Mouse (Mus musculus): ENCODE measurements around the gene Hnrnpl. TPM values are rescaled to one million over a fixed set of nuclear protein-coding genes. Genes with fewer than 3 reads are reported as not detected.

The Hnrnpl gene
- polyA plus RNA-seq, 1 experiment from 2014 or later, result 297 TPM

DNA sequence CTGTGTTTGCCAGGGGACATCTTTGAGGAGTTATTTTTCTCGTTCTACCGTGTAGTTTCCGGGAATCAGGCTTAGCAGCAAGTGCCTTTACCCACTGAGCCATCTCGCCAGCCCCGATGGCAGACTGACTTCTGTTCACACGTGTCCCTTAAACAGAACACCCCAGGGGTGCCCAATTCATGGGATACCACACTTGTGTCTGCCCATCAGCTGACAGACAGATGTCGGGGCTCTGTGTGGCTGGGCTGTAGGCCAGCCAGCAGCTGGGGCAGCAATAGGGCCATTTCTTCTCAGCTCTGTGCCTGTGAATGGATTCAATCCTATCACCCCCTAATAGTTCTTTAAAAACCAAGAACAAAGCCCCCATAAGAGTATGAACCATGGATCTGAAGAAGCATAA, 33.2 kb upstream of the Hnrnpl start:
- H3K9me3 ChIP-seq (replicated peaks), result no peaks in the 10 kb centered on the region
- no peak overlapping the region for H3K4me2 ChIP-seq (replicated peaks)
- 87% methylated on average over 7 of the region's 7 CpGs for WGBS
- H3K4me1 ChIP-seq, result peaks cover 7% of the 10 kb centered on the region
- no peak overlapping the region for H3K9ac ChIP-seq
- H3K27ac ChIP-seq, result no peak overlapping the region
- H3K36me3 ChIP-seq, result peaks cover 25% of the 10 kb centered on the region
- no peak overlapping the region for H3K4me3 ChIP-seq
- H3K27me3 ChIP-seq, result no peaks in the 10 kb centered on the region
- no peak for ATAC-seq (ENCODE audit: low FRiP score)

- peaks cover 7% of the 10 kb centered on the region for H3K4me1 ChIP-seq
- no peak overlapping the region for H3K27ac ChIP-seq
- H3K9me3 ChIP-seq (replicated peaks), result no peaks in the 10 kb centered on the region
- peaks cover 38% of the 10 kb centered on the region for H3K36me3 ChIP-seq
- H3K4me3 ChIP-seq, result no peak overlapping the region
- no peaks in the 10 kb centered on the region for H3K27me3 ChIP-seq
- no peak overlapping the region for H3K9ac ChIP-seq
- no peak for ATAC-seq (ENCODE audit: low FRiP score)
- no peak overlapping the region for H3K4me2 ChIP-seq (replicated peaks)
- 86% methylated on average over 9 of the region's 9 CpGs for WGBS
These were observed 29.5 kb upstream of the Hnrnpl start for GRCm38 (mm10) chr7:28778825-28779224.

GRCm38 (mm10) chr7:28780067-28780658, 28.2 kb upstream of the Hnrnpl start:
- H3K9me3 ChIP-seq (replicated peaks), result no peaks in the 10 kb centered on the region
- no peak overlapping the region for H3K4me2 ChIP-seq (replicated peaks)
- no peak overlapping the region for H3K4me3 ChIP-seq
- no peaks in the 10 kb centered on the region for H3K27me3 ChIP-seq
- ATAC-seq (ENCODE audit: low FRiP score), result peak; percentile 70
- H3K4me1 ChIP-seq, result peaks cover 5% of the 10 kb centered on the region
- peak overlapping the region; percentile 55 for H3K27ac ChIP-seq
- H3K36me3 ChIP-seq, result peaks cover 41% of the 10 kb centered on the region
- H3K9ac ChIP-seq, result 0 out of 2 replicates have a peak overlapping the region, but pooled peaks have one; percentile 39
- WGBS, result 44% methylated on average over 6 of the region's 6 CpGs

- WGBS, result 78% methylated on average over 7 of the region's 7 CpGs
- Histone ChIP-seq H3K9me3 (replicated peaks) (no peaks in the 10 kb centered on the region), H3K4me2 (replicated peaks) (no peak overlapping the region), H3K36me3 (peaks cover 47% of the 10 kb centered on the region), H3K9ac (no peak overlapping the region), H3K4me3 (no peak overlapping the region), H3K27ac (no peak overlapping the region), H3K4me1 (peaks cover 5% of the 10 kb centered on the region), H3K27me3 (no peaks in the 10 kb centered on the region)
- ATAC-seq (ENCODE audit: low FRiP score), result no peak
These were observed 27.5 kb upstream of the Hnrnpl start for GRCm38 (mm10) chr7:28780857-28781256.

DNA sequence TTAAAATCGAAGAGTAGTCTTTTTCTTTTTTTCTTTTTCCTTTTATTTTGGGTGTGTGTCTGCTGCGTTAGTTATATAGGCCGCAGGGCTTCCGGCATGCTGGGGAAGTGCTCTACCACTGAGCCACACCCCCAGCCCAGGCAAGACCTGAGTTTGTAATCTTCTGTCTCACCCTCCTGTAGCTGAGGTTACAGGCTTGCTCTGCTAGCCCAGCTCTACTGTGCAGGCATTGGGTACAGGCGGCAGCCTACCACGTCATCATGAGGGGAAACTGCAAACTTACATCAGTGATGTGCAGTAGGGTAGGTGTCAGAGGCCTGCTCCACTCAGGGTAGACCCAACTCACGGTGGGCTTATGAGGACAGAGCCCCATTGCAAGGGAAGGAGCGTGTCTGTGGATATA, 27.1 kb upstream of the Hnrnpl start:
- no peak for ATAC-seq (ENCODE audit: low FRiP score)
- whole genome bisulfite sequencing, result 93% methylated on average over 8 of the region's 8 CpGs
- no peak overlapping the region for H3K4me3 ChIP-seq
- no peaks in the 10 kb centered on the region for H3K27me3 ChIP-seq
- H3K36me3 ChIP-seq, result peaks cover 48% of the 10 kb centered on the region
- no peak overlapping the region for H3K9ac ChIP-seq
- H3K4me2 ChIP-seq (replicated peaks), result no peak overlapping the region
- H3K4me1 ChIP-seq, result peaks cover 5% of the 10 kb centered on the region
- no peaks in the 10 kb centered on the region for H3K9me3 ChIP-seq (replicated peaks)
- no peak overlapping the region for H3K27ac ChIP-seq

GRCm38 (mm10) chr7:28785161-28785560, 23.2 kb upstream of the Hnrnpl start:
- Histone ChIP-seq H3K27me3 (no peaks in the 10 kb centered on the region), H3K4me1 (peaks cover 7% of the 10 kb centered on the region), H3K27ac (no peak overlapping the region), H3K4me2 (replicated peaks) (no peak overlapping the region), H3K9ac (no peak overlapping the region), H3K9me3 (replicated peaks) (no peaks in the 10 kb centered on the region), H3K4me3 (no peak overlapping the region), H3K36me3 (peaks cover 40% of the 10 kb centered on the region)
- 67% methylated on average over 5 of the region's 5 CpGs for WGBS
- no peak for ATAC-seq (ENCODE audit: low FRiP score)

- H3K9me3 ChIP-seq (replicated peaks), result no peaks in the 10 kb centered on the region
- H3K4me3 ChIP-seq, result no peak overlapping the region
- WGBS, result 92% methylated on average over 9 of the region's 9 CpGs
- H3K9ac ChIP-seq, result no peak overlapping the region
- no peaks in the 10 kb centered on the region for H3K27me3 ChIP-seq
- peaks cover 34% of the 10 kb centered on the region for H3K36me3 ChIP-seq
- no peak for ATAC-seq (ENCODE audit: low FRiP score)
- 0 out of 2 replicates have a peak, but pooled peaks cover 2% of the 10 kb centered on the region for H3K4me1 ChIP-seq
- H3K4me2 ChIP-seq (replicated peaks), result no peak overlapping the region
- H3K27ac ChIP-seq, result no peak overlapping the region
These were observed 20.5 kb upstream of the Hnrnpl start for GRCm38 (mm10) chr7:28787884-28788283.

DNA sequence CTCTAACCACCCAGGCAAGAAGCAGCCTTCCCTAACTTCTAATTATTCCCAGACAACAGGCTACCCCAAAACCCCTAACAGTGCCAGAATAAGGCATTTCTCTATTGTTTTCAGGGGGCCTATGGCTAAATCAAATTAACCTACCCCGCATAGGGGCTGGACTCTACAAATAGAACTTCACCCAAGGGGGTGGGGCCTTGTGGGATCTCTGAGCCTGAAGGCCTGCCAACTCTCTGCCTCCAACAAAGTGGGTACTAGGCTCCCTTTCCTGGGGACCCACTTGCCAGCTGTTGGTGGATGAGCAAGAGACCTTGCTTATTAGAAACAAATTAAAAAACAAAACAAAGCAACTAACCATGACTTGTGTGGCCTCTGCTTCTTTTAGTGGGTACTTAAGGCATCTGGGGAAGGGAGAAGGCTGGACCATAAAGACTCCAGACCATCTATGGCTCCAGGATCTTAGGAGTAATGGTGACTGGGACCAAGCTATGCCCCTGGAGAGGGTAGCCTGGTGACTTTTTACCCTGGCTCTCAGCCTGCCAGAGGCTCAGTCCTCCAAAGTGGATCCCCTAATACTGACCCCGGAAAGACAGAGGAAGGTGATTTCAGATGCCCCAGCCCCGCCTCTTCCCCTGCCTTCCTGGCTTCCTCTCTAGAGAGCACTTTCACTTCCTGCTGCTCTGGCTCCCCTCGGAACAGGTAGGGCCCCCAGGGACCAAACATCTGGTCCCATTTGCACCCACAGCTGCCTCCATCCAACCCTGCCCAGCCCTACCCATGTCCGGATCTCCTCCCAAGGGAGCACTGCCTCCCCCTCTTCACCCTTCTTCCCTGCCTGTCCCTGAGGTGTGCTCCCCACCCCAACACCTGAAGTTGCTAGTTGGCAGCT, 19.8 kb upstream of the Hnrnpl start, which contains the start of gene Rinl:
Gene Rinl (plus strand): TSS at position 663 of the 889 bp plus-strand sequence.
- no peak within 1 kb of the TSS for H3K27ac ChIP-seq
- H3K4me1 ChIP-seq, result 0 out of 2 replicates have a peak, but pooled peaks cover 2% of the 10 kb centered on the region
- no peak within 1 kb of the TSS for H3K9ac ChIP-seq
- H3K9me3 ChIP-seq (replicated peaks), result no peaks in the 10 kb centered on the region
- peaks cover 29% of the 10 kb centered on the region for H3K36me3 ChIP-seq
- H3K27me3 ChIP-seq, result no peaks in the 10 kb centered on the region
- no peak within 1 kb of the TSS for H3K4me3 ChIP-seq
- no peak within 1 kb of the TSS for H3K4me2 ChIP-seq (replicated peaks)
- WGBS, result 76% methylated on average over 5 of the region's 5 CpGs
- ATAC-seq (ENCODE audit: low FRiP score), result no peak

DNA sequence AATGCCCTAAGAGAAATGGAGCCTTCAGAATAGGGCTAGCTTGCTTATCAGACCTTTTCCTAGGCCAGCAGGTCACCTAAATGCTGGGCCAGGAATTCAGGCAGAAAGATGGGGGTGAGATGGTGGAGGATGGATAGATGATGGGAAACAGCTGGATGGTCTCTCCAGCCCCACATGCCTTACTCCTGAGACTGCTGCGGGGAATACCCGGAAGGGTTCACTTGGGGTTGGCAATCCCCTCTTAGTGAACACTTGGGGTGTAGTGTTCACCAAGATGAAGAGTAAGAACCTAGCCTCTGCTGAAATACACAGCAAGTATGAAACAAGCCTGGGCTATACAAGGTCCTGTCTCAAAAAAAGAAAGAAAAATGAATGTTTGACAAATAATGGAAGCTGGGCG, 19.1 kb upstream of the Hnrnpl start:
- ATAC-seq (ENCODE audit: low FRiP score), result no peak
- Histone ChIP-seq H3K4me3 (no peak overlapping the region), H3K9me3 (replicated peaks) (no peaks in the 10 kb centered on the region), H3K27ac (no peak overlapping the region), H3K4me1 (0 out of 2 replicates have a peak, but pooled peaks cover 2% of the 10 kb centered on the region), H3K27me3 (no peaks in the 10 kb centered on the region), H3K36me3 (peaks cover 24% of the 10 kb centered on the region), H3K9ac (no peak overlapping the region), H3K4me2 (replicated peaks) (no peak overlapping the region)
- 80% methylated on average over 3 of the region's 3 CpGs for WGBS

- ATAC-seq (ENCODE audit: low FRiP score), result no peak
- H3K27ac ChIP-seq, result no peak overlapping the region
- no peaks in the 10 kb centered on the region for H3K27me3 ChIP-seq
- WGBS, result 46% methylated on average over 8 of the region's 8 CpGs
- H3K4me3 ChIP-seq, result no peak overlapping the region
- H3K4me1 ChIP-seq, result 0 out of 2 replicates have a peak, but pooled peaks cover 2% of the 10 kb centered on the region
- no peaks in the 10 kb centered on the region for H3K9me3 ChIP-seq (replicated peaks)
- H3K4me2 ChIP-seq (replicated peaks), result no peak overlapping the region
- peaks cover 24% of the 10 kb centered on the region for H3K36me3 ChIP-seq
- no peak overlapping the region for H3K9ac ChIP-seq
These were observed 18.1 kb upstream of the Hnrnpl start for GRCm38 (mm10) chr7:28790066-28790806.

GRCm38 (mm10) chr7:28791706-28792105, 16.6 kb upstream of the Hnrnpl start:
- Histone ChIP-seq H3K4me3 (no peak overlapping the region), H3K9me3 (replicated peaks) (no peaks in the 10 kb centered on the region), H3K4me1 (peaks cover 5% of the 10 kb centered on the region), H3K27me3 (peaks cover 2% of the 10 kb centered on the region; the same call in 1 of the 2 replicates), H3K36me3 (peaks cover 12% of the 10 kb centered on the region), H3K27ac (no peak overlapping the region), H3K4me2 (replicated peaks) (no peak overlapping the region), H3K9ac (no peak overlapping the region)
- no peak for ATAC-seq (ENCODE audit: low FRiP score)

Data from hindbrain, embryonic 12.5 days (tissue).